Mouse (Mus musculus) stomach, postnatal 0 days (tissue): ENCODE measurements around the gene Ltb. TPM values are rescaled to one million over a fixed set of nuclear protein-coding genes. Genes with fewer than 3 reads are reported as not detected.
"Not testable (repeated sequence)": the region's sequence is repeated elsewhere in the genome, so short reads cannot be mapped to it uniquely, and the experiment has no call there.

Experiments used
- ATAC-seq: fragments of 200-750 bp; cut with Nextera tagmentation; 2 replicates; pipeline ENCODE4 v1.8.0; 2017; ENCODE audit not compliant: low FRiP score, low TSS enrichment
- DNase-seq: peaks from one replicate; pipeline ENCODE4 v3.0.0-alpha.2; 2016; ENCODE audit warnings: low spot score
- H3K27ac ChIP-seq: fragments of 300-500 bp; sonication (generic); replicated peaks from 2 replicates; pipeline ENCODE4 v1.5.1; 2014; ENCODE audit warnings: mild to moderate bottlenecking, control low read depth
- H3K27me3 ChIP-seq: fragments of 300-500 bp; sonication (generic); 2 replicates; pipeline ENCODE4 v1.6.1; 2014; ENCODE audit warnings: low read length; ENCODE audit not compliant: control insufficient read depth, insufficient read depth
- H3K36me3 ChIP-seq: fragments of 300-500 bp; sonication (generic); 2 replicates; pipeline ENCODE4 v1.6.1; 2014; ENCODE audit warnings: low read length, mixed read lengths; ENCODE audit not compliant: control insufficient read depth, insufficient read depth
- H3K4me1 ChIP-seq: fragments of 300-500 bp; sonication (generic); replicated peaks from 2 replicates; pipeline ENCODE4 v1.6.1; 2014; ENCODE audit warnings: antibody characterized with exemption; ENCODE audit not compliant: control insufficient read depth, insufficient read depth
- H3K4me2 ChIP-seq: fragments of 300-500 bp; sonication (generic); replicated peaks from 2 replicates; pipeline ENCODE4 v1.6.1; 2014; ENCODE audit warnings: low read depth, mild to moderate bottlenecking, control low read depth, moderate library complexity
- H3K4me3 ChIP-seq: fragments of 300-500 bp; sonication (generic); 2 replicates; pipeline ENCODE4 v1.5.1; 2014; ENCODE audit warnings: low read depth, low read length, control low read depth
- H3K9ac ChIP-seq: fragments of 300-500 bp; sonication (generic); 2 replicates; pipeline ENCODE4 v1.6.1; 2014; ENCODE audit warnings: mild to moderate bottlenecking, low read length, control low read depth, mixed read lengths
- H3K9me3 ChIP-seq: fragments of 300-500 bp; sonication (generic); 2 replicates; pipeline ENCODE4 v1.6.1; 2016; ENCODE audit warnings: low read length; ENCODE audit not compliant: control insufficient read depth
- CTCF ChIP-seq: IDR thresholded peaks from 2 replicates; pipeline ENCODE4 v1.5.1; 2016; ENCODE audit warnings: antibody characterized with exemption, low read depth, mild to moderate bottlenecking, moderate library complexity
- EP300 ChIP-seq: optimal IDR thresholded peaks from 2 replicates; pipeline ENCODE3; 2016; ENCODE audit warnings: antibody characterized with exemption
- WGBS: fragments of 180-500 bp; shearing (Covaris S2); extraction: QIAGEN DNeasy Blood & Tissue Kit; methylation state at CpG from one replicate; pipeline ENCODE4 v1.1.7; 2014; 5-methylcytosine and 5-hydroxymethylcytosine counted together
- polyA plus RNA-seq: library from polyadenylated mRNA; unstranded; fragments of >200 nt; fragmentation: Nextera tagmentation; extraction: Ambion mirVana; gene quantifications from 2 replicates; pipeline ENCODE4 v1.2.1, GENCODE M21; 2015

Ltb gene
- polyA plus RNA-seq, 1 experiment from 2014 or later, result 0.78 TPM

GRCm38 (mm10) chr17:35232043-35232442 is 37.8 kb downstream of the Ltb start:
- Histone ChIP-seq H3K27ac (no peak overlapping the region), H3K4me2 (no peak overlapping the region), H3K27me3 (no peaks in the 10 kb centered on the region), H3K36me3 (peaks cover 4% of the 10 kb centered on the region), H3K9ac (no peak overlapping the region), H3K9me3 (no peaks in the 10 kb centered on the region), H3K4me3 (no peak overlapping the region), H3K4me1 (peaks cover 2% of the 10 kb centered on the region)
- WGBS, result 15% methylated on average over 12 of the region's 12 CpGs
- TF ChIP-seq EP300 (no peak), CTCF (peak; percentile 97)
- DNase-seq (peak; percentile 84), ATAC-seq (no peak)

GRCm38 (mm10) chr17:35232659-35233058 is 38.4 kb downstream of the Ltb start:
- no peak for ATAC-seq
- WGBS, result 65% methylated on average over 5 of the region's 5 CpGs

GRCm38 (mm10) chr17:35233114-35233980 is 39.1 kb downstream of the Ltb start, which contains the start of gene Atp6v1g2:
Gene Atp6v1g2 (plus strand): TSS chr17:35233660.
- H3K27ac ChIP-seq, result peak within 1 kb of the TSS; percentile 97
- WGBS, result 35% methylated on average over 18 of the region's 18 CpGs
- no peaks in the 10 kb centered on the region for H3K27me3 ChIP-seq
- peak within 1 kb of the TSS; percentile 86; the same call in 1 of the 2 replicates for H3K9ac ChIP-seq
- peak within 1 kb of the TSS; percentile 56 for H3K4me3 ChIP-seq
- TF ChIP-seq CTCF (no peak), EP300 (no peak)
- peak within 1 kb of the TSS; percentile 91 for H3K4me2 ChIP-seq
- H3K36me3 ChIP-seq, result peaks cover 4% of the 10 kb centered on the region
- DNase-seq (peak; percentile 60), ATAC-seq (peak; percentile 17)
- no peaks in the 10 kb centered on the region for H3K9me3 ChIP-seq
- H3K4me1 ChIP-seq, result peaks cover 2% of the 10 kb centered on the region

More at GRCm38 (mm10) chr17:35232659-35233058, 38.4 kb downstream of the Ltb start:
- TF ChIP-seq EP300, result no peak
- TF ChIP-seq CTCF, result no peak
- Histone ChIP-seq H3K9ac (no peak overlapping the region), H3K36me3 (peaks cover 4% of the 10 kb centered on the region), H3K4me1 (peaks cover 2% of the 10 kb centered on the region), H3K9me3 (no peaks in the 10 kb centered on the region), H3K27me3 (no peaks in the 10 kb centered on the region), H3K4me3 (no peak overlapping the region), H3K27ac (peak overlapping the region; percentile 85), H3K4me2 (no peak overlapping the region)
- DNase-seq, result no peak

GRCm38 (mm10) chr17:35234090-35234489 is 39.9 kb downstream of the Ltb start:
- not testable (repeated sequence) for H3K9me3 ChIP-seq, H3K36me3 ChIP-seq, DNase-seq, ATAC-seq, H3K4me1 ChIP-seq, H3K9ac ChIP-seq, H3K4me3 ChIP-seq, H3K27me3 ChIP-seq
- Histone ChIP-seq H3K27ac (peak overlapping the region; percentile 85), H3K4me2 (peak overlapping the region; percentile 91)
- 67% methylated on average over 7 of the region's 7 CpGs for WGBS

- peak overlapping the region; percentile 91 for H3K4me2 ChIP-seq
- 4% methylated on average over 31 of the region's 31 CpGs for WGBS
- peak overlapping the region; percentile 97 for H3K27ac ChIP-seq
- TF ChIP-seq EP300 (no peak), CTCF (peak; percentile 30; the same call in 1 of the 2 replicates)
- H3K4me3 ChIP-seq, result peak overlapping the region; percentile 56
- H3K9ac ChIP-seq, result peak overlapping the region; percentile 86
- H3K36me3 ChIP-seq, result no peaks in the 10 kb centered on the region; the same call in 1 of the 2 replicates
- H3K4me1 ChIP-seq, result peaks cover 2% of the 10 kb centered on the region
- H3K9me3 ChIP-seq, result no peaks in the 10 kb centered on the region
- DNase-seq (peak; percentile 66), ATAC-seq (0 out of 2 replicates have a peak, but pooled peaks have one; percentile 5)
- no peaks in the 10 kb centered on the region for H3K27me3 ChIP-seq
Observed at GRCm38 (mm10) chr17:35234903-35235302, 40.7 kb downstream of the Ltb start.
